Mouse (Mus musculus) right cerebral cortex, postnatal 25 days (tissue): ENCODE measurements around the gene Aldoc.
A peak's percentile ranks its signal among the peaks of the same experiment; 100 is the strongest.

Source experiments
- DNase-seq: peaks from one replicate; pipeline ENCODE4 v3.0.0; 2022

The Aldoc gene

DNA sequence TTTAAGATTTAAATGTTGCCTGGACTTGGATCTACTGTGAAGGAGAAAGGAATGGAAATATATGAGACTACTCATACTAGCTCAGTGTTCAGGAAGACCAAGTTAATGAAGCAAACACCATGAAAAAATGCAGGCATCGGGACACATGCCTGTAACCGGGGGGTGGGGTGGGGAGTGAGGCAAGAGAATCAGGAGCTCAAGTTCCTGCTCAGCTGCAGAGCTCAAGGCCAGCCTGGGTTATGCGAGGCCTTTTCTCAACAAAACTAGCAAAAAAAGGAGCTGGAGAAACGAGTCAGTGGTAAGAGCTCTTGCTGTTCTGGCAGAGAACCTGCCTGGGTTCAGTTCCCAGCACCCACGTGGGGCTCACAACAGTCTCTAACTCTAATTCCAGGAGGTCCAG lies 11.2 kb downstream of the Aldoc start:
- DNase-seq, result no peak

DNA sequence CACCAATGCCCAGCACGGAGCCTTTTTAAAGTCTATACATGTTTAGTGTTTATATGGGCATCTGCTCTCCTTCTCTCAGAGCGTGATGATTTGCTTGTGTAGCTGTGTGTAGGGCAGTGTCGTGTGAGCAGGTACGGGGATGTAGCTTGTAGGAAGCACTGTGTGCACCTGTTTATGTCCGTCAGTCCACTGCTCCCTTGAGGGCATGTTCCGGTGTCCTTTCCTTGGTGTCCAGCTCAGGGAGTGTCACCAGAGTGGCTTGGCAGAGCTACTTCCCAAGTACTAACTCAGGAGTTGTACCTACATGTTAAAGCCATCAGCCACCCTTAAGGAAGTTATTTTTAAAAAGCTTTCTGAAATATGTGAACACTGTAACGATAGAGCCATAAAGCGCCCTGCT lies 14.3 kb downstream of the Aldoc start:
- DNase-seq, result no peak

DNA sequence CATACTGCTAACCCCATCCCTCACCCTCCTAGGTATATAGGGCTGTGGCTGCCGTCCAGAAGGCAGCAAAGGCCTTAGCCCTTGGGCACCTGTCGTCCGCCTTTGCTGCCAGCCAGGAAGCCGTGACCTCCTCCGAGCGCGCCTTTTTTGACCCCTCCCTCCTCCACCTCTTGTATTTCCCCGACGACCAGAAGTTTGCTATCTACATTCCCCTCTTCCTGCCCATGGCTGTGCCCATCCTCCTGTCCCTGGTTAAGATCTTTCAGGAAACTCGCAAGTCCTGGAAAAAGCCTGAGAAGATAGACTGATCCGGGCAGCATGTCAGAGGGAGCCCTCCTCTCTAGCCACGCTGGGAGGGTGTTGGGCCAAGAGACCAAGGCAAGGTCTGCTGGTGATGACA lies 18.9 kb downstream of the Aldoc start:
- DNase-seq, result no peak

DNA sequence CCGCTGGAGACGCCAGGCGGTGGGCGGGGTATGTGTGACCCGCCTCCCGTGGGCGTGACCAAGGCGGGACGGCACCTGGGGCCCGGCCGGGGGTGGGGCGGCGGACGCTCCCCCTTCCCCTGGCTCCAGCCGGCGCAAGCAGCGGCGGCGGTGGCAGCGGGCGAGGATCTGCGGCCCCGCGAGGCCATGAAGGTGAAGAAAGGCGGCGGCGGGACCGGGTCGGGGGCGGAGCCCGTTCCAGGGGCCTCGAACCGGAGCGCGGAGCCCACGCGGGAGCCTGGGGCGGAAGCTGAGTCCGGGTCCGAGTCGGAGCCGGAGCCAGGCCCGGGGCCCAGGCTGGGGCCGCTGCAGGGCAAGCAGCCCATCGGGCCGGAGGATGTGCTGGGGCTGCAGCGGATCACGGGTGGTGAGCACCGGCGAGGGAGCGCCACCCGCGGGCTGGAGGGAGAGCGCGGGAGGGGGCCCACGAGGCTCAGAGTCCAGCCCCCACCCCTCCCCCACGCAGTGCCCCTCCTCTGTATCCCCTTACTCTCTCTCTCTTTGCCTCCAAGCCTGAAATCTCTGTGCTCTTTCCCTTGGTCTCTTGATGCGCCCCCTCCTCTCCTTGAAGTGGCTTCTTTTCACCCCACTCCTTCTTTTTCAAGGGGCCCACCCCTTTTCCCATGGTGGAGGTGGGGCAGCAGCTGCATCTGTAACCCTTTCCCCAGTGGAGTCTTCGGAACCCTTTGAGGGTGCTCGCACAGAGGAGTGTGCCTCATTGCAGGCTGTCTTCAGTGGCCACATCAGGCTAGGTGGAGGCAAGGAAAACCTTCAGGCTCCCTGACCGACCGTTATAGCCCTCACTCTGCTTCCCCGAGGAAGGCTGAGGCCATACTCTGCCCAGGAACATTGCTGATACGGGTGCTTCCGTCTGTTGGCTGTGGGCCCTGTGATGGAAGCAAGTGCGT lies 20.9 kb downstream of the Aldoc start, which contains the start of gene Unc119:
Unc119 (plus strand) TSS at position 102 of the 947 bp plus-strand sequence.
- DNase-seq, result peak; percentile 80

DNA sequence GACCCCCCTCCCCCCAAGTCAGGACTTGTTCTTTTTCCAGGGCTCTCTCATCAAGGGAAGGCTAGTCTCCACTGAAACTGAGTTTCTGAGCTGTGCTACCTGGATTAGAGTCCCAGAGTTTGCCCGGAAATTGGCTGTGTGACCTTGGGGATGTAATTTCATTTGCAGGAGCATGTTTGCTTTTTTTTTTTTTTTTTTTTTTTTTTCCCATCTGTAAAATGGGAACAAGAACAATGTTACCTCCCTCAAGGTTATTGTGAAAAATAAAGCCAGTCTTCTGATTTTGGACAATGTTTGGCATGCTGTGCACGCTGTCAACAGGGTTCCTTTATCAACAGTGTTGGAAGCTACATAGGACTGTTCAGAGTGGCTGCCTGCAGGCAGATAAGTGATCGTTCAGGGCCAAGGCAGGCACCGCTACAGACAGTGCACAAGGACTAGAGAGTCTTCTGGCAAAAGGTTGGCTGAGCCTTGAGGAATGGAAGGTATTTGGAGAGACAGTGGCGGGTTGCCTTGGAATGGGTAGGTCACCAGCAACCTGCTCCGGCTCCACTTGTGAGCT lies 21.6 kb downstream of the Aldoc start:
- no peak for DNase-seq

DNA sequence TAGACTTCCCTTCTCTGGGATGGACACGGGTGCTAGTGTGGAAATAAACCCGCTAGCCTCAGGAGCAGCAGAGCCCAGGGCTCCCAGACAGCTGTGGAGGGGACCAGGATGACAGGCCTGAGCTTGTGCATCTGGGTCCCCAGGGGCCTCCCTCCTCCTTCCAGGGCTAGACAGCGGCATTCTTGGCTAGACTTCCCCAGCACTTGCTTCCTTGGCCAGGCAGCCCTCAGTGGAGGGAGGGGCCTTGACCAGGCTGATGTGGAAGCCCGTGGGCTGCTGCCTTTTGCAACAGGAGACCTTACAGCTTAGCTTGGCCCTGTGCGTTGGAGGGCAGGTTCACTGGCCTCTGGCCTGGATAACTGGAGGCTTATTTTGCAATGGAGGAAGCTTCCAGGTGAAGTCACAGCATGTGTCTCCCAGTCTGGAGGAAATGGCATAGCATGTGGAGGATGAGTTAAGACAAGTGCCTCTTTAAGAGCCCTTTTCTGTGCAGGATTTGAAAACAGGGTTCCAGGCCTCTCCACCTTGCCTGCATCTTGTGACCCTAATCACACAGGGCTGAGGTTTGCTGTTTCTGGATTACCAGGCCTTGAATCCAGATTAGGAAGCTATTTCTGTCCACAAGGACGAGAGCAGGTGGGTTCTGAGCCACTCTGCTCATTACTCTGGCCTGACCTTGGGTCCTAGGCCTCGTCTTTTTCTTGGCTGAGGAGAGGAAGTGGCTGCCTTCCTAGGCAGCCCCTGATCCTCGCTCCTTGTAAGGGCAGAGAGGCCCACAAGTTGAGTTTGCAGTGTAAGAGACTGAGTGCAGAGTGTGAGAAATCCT lies 22.3 kb downstream of the Aldoc start:
- DNase-seq, result no peak

DNA sequence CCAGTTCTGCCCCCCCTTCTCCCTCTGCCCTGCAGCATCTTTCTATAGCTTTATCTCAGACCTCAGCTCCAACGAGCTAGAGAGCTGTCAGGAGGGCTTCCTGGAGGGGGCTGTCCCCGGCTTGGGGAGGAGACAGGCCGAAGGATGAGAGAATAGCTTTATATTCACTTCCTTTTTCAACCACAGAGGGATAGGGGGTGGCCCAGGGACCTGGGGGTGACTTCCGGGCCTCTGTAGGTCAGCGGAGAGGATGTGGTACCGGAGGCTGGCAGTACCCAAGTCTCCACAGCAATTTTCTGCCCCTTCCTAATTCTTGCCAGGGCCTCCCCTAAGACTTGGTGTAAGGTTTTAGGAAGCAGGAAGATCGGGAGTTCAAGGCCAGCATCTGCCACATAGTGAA lies 23.0 kb downstream of the Aldoc start:
- DNase-seq, result no peak

DNA sequence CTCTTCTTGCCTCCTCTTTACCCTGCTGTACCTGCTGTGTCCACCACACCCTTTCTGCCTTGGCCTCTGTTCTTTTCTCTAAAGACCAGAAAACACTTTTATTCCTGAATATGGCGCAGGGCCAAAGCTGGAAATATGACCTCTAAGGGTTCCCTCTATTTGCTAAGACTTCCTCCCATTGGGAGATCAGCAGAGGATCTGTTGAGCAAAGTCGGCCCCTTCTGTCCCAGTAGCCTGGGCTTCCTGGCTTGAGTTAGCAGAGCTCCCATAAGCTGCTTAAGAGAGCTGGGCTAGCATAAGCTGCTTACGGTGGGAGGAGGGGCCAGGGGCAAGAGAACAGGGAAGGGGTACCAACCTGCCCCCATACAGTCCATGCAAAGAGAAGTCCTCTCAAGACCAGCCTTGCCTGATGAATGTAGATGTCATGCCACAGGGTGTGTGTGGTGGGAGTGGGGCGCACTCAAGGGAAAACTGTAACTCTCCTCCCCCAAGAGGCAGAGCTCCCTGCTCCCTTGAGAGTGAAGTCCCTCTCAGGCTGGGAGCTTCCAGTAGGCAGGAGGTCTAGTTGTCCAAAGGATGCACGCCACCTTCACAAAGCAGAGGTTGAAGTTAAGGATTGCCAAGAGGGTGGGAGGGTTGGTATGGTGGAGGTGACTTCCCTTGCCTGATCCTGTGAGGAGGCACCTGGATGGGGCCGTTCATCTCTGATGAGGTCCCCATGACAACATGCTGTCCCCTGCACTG lies 23.7 kb downstream of the Aldoc start:
- DNase-seq, result no peak

DNA sequence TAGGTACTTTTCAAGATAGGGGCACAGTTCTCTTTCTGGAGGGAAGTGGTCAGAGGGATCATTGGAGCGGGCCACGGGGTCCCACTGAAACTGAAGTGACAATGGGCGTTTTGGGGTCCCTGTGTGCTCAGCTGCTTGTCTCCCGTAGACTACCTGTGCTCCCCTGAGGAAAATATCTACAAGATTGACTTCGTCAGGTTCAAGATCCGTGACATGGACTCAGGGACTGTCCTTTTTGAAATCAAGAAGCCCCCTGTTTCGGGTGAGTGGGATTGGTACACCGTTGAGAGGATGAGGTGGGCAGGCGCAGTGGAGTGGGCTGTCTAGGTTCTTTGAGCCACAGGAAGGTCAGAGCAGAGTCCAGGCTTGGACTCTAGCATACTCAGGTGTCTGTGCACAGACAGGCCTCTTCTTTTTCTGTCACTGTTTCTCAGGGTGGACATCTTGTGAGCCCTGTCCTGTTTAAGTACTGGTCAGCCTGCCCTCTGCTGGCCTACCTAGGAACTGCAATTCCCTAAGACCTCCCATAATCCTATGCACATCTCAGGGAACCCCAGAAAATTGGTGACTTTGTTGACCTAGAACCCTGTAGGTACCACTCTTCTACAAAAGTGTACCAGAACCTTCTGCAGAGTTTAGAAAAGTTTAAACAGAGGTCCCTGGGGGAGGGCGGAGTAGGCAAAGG lies 24.4 kb downstream of the Aldoc start:
- no peak for DNase-seq

DNA sequence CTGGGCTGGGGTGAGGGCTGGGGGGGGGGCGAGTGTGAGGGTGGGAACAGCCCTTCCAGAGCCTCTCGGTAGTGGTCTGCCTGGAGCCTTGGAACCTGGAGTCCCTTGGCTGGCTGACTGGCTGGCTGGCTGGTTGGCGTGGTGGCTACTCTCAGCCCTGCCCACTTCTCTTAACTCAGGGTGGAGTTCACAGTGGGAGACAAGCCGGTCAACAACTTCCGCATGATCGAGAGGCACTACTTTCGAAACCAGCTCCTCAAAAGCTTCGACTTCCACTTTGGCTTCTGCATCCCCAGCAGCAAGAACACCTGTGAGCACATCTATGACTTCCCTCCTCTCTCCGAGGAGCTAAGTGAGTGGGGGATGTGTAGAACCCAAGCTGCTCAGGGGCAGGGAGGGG lies 25.1 kb downstream of the Aldoc start:
- DNase-seq, result no peak

DNA sequence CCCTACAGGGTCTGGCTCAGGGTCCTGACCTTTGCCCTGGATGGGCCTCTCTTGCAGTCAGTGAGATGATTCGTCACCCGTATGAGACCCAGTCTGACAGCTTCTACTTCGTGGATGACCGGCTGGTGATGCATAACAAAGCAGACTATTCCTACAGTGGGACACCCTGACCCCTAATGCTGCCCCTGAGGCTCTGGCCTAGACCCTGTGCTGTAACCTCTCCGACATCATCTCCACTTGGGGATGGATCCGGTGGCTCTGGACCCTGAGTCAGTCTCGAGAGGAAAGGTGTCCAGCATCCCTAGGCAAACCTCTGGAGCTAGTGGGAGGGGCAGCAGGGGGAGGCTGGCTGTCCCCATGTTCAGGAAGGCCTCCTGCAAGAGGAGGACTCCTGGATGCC lies 25.7 kb downstream of the Aldoc start:
- DNase-seq, result no peak

DNA sequence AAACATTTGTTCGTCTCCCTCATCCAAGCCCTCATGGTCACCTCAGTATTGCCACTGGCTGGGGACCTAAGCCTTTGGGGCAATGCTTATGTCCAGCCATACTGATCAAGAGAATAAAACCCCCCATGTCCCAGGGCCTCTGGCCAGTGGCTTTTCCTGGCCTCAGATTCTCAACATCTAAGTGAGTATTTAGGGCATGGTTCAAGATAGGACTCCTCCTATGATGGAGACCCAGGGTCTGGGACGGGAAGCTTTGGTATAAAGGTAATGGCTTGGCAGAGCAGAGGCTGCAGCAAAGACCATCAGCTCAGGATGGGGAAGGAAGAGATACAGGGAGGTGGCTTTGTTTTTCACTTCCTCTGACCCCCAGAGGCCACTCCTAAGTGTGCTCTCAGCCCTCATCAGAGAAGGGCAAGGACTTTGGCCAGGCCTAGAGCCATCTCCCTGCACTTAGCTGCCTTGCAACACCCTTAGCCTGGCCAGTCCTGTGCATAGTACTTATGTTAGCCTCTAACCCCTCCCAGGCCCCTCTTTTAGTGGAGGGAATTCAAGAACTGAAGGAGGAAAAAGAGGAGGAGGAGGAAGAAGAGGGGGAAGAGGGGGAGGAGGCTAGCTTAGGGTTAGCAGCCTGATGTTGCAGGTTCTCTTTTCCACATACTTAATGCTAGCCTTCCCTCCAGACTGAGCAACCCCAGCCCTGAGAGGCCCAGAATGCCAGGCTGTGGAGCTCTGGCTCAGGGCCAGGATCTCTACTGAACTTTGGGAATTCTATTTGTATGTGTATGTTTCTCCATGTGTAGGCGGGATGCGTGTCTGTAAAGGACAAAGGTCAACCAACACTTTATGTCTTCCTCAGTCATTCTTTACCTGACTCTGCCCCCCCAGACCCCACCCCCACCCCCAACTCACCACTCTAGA lies 26.9 kb downstream of the Aldoc start:
- DNase-seq, result no peak

DNA sequence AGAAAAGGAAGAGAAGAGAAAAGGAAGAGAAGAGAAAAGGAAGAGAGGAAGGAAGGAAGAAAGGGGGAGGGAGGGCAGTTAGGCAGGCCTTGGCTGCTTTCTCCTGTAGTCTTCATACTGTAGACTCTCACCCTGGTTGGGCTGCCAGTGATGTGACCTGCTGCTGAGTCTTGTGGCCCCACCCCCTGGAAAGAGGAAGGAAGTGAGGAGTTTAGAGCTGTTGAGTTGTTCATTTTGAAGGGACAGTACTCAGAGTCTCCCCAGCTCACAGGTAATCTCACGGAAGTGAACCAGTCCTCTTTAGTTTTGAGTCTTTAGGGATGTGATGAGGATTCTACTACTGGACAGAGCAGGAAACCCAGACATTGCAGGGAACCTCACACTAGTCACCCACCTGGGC lies 30.3 kb downstream of the Aldoc start:
- DNase-seq, result no peak

DNA sequence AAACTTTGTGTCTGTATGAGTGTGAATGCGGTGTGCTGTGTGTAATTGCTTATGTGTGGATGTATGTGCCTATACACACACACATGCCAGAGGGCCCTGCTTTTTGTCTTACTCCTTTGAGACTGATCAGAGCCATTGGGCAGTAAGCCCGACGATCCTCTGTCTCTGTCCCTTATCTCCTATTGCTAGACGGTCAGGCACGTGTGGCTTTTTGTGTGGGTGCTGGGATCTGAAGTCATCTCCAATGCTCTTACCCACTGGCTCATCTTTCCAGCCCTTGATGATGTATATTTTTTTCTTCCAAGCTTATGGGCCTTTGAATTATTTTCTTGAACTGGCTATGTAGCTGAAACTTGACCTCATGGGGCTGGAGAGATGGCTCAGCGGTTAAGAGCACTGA lies 32.1 kb downstream of the Aldoc start:
- no peak for DNase-seq

DNA sequence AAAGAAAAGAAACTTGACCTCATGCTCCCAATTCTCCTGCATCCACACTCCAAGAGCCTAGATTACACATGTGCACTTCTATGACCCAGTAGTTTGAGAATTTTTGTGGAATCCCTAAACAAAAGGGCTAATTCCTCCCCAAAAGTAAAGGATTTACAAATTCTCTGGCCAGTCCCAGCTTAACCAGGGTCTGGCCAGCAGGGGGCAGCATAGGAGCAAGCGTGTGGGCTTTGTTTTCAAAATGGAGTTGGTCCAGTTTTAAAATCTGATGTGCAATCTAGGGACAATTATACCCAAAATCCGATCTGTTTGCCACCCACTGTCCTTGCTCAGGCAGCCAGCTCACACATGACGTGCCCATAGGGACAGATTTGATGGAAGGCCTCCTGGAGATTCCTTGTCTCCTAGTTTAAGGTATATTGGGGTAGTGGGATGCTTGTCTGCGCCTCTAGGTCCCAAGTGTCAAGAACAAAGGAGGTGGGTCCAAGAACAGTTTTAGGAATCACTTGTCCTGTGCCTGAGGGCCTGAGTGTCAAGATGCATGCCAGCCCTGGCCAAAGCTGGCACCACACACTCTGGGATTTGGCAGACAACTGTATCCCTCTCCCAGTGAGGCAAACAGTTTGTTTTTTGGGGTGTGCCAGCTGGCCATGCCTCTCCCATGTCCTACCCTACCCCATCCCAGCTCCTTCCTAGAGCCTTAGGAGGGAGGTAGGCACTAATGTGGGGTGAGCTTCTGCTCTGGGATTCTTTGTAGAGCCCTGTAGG lies 32.9 kb downstream of the Aldoc start:
- DNase-seq, result no peak

DNA sequence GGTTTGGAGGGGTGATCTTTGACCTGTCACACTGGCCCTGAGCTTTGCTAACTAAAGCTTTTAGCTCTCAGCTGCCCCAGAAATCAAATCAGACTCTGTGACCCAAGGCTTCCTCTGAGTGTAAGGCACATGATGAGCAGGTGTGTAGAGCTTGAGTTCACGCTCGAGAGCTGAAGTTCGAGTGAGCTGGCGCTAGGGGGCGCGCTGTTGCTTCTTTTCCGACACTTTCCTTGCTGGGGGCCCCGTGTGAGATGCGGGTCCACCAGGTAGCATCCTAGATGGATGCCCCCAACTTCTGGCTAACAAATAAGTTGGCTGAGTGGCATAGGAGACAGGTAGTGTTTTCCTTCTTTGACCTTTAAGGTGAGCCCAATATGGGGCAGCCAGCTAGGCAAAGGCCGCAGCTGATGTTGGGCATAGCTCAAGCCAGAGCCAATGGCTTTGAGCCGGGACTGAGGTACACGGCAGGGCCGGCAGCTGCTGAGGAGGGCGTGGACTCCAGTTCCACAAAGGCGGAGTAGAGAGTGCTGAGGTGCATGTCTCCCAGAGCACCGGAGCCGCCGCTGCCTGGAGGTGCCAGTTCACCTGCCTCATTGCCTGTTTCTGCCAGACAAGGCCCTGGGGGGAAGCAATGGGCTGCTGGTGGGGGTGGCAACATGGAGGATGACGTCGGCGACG lies 35.7 kb downstream of the Aldoc start:
- no peak for DNase-seq

DNA sequence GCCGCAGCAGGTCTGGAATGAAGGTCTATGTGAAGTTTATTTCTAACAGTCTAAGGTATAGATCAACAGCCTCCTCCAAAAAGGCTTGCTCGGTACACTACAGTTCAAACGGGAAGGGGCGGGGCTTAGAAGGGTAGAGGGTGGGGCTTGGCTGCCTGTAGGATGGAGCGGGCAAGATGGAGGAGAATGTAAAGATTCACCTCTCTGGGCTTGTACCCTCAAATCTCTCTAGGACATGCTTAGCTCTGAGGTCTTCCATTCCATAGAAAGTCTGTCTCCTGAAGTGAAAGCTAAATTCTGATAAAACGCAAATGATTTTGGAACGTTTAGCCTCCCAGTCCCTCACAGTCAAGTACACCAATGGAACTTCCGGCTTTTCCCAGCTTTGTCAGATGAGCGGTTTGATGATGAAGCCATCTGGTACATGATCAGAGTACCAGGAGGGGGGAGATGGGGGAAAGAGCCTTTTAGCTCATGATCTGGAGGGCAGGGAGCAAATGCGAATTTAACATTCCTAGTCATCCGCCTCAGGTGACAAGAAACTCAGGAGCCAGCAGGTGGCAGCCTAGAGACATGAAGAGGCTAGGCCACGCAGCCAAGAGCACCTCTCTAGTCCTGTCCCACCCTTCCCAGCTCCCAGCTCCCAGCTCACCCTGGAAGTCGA lies 37.5 kb downstream of the Aldoc start:
- peak; percentile 59 for DNase-seq

DNA sequence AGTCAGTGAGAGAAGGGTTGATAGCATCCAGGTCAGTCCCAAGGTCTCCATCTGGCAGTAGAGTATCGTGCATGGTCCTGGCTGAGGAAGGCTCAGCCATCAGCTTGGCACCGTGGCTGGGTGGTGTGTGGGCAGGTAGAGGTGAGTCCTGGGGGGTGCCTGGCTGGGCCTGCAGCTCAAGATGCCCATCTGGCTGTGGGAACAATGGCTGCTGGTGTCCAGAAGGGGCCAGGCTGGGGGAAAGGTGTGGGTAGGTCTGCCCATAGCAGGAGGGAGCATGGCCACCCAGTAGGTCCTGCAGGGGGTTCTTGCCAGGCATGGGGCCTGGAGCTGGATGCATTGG lies 38.0 kb downstream of the Aldoc start:
- DNase-seq, result no peak

DNA sequence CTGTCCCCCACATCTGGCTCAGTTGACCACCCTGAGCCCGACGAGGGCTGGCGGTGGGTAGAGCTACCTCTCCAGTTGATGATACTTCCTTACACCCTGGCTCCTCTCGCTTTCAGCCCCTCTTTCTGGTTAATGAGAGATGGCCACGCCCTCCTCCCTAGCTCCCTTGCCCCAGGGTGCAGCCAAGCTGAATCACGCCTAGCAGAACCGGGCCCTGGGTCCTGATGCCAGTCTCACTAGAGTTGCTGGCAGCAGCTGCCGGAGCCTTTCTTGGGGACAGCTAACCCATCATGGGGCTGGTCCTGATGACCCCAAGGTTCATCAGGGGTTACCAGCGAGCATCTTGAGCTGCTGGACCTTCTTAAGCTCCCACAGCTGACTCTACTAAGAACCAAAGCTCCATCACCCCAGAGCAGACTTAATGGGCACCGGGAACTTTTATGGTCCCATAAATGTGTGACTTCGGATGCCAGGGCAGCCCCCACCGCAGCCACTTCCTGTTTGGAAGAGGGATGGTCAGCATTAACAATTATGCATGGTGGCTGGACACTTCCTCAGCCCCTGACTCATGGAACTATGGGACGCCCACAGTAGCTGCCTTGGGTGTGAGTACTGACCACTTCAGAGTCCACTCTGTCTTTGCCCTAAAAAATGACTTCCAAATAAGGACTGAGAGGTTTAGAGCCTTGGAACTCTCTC lies 40.7 kb downstream of the Aldoc start:
- DNase-seq, result no peak
